Mouse (Mus musculus) forebrain, embryonic 14.5 days (tissue): Measurements from ENCODE around the gene Ctnnb1. TPM values are rescaled to one million over a fixed set of nuclear protein-coding genes. Genes with fewer than 3 reads are reported as not detected.
A peak's percentile ranks its signal among the peaks of the same experiment; 100 is the strongest.

Experiments used
- ATAC-seq: fragments of 200-750 bp; cut with Nextera tagmentation; 2 replicates; pipeline ENCODE4 v1.8.0; 2017; ENCODE audit warnings: mild to moderate bottlenecking, moderate library complexity
- DNase-seq: peaks from one replicate; pipeline ENCODE4 v3.0.0-alpha.2; 2015; ENCODE audit warnings: low spot score
- H3K27ac ChIP-seq: fragments of 300-500 bp; sonication (generic); 2 replicates; pipeline ENCODE4 v1.5.1; 2014; ENCODE audit warnings: low read depth, mild to moderate bottlenecking, control low read depth, low read length, moderate library complexity
- H3K27me3 ChIP-seq: fragments of 300-500 bp; sonication (generic); replicated peaks from 2 replicates; pipeline ENCODE4 v1.6.1; 2014; ENCODE audit warnings: low read length, control low read depth, mixed read lengths; ENCODE audit not compliant: control insufficient read depth, insufficient read depth
- H3K36me3 ChIP-seq: fragments of 300-500 bp; sonication (generic); 2 replicates; pipeline ENCODE4 v1.6.1; 2014; ENCODE audit warnings: low read length, control low read depth; ENCODE audit not compliant: control insufficient read depth, insufficient read depth
- H3K4me1 ChIP-seq: fragments of 300-500 bp; sonication (generic); 2 replicates; pipeline ENCODE4 v1.6.1; 2014; ENCODE audit warnings: antibody characterized with exemption, low read length, control low read depth; ENCODE audit not compliant: control insufficient read depth, insufficient read depth
- H3K4me2 ChIP-seq: fragments of 300-500 bp; sonication (generic); 2 replicates; pipeline ENCODE4 v1.6.1; 2014; ENCODE audit warnings: mild to moderate bottlenecking, control low read depth, low read length
- H3K4me3 ChIP-seq: fragments of 300-500 bp; sonication (generic); 2 replicates; pipeline ENCODE4 v1.5.1; 2014; ENCODE audit warnings: low read depth, low read length, control low read depth
- H3K9ac ChIP-seq: fragments of 300-500 bp; sonication (generic); 2 replicates; pipeline ENCODE4 v1.6.1; 2014; ENCODE audit warnings: mild to moderate bottlenecking, low read length, control low read depth, moderate library complexity
- H3K9me3 ChIP-seq: fragments of 300-500 bp; sonication (generic); replicated peaks from 2 replicates; pipeline ENCODE4 v1.6.1; 2016; ENCODE audit warnings: low read length, control low read depth, mixed read lengths; ENCODE audit not compliant: control insufficient read depth
- WGBS: fragments of 180-500 bp; shearing (Covaris S2); extraction: QIAGEN DNeasy Blood & Tissue Kit; methylation state at CpG from one replicate; pipeline ENCODE4 v1.1.7; 2014; 5-methylcytosine and 5-hydroxymethylcytosine counted together
- polyA plus RNA-seq: library from polyadenylated mRNA; unstranded; fragments of >200 nt; fragmentation: Nextera tagmentation; extraction: Ambion mirVana; gene quantifications from 2 replicates; pipeline ENCODE4 v1.2.1, GENCODE M21; 2014

Ctnnb1 gene
- polyA plus RNA-seq, 1 experiment from 2014 or later, result 853 TPM

DNA sequence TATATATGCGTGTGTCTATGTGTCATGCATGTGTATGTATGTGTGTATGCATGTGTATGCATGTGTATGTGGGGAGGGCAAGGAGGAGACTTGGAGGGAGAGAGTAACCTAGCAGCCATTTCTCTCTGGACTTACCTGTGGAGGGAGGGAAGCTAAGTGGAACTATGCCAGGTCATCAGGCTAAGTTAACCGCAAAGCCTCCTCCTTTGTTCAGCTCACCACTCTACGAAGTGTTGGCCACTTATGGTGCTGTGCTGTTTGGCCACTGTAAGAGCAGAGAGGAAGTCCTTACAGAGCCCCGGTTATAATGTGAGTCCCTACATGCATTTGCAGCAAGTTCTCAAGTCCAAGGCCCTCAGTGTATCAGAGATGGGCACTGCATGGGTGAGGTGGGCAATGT lies 47.8 kb downstream of the Ctnnb1 start:
- H3K4me1 ChIP-seq, result peaks cover 6% of the 10 kb centered on the region; the same call in 1 of the 2 replicates
- H3K36me3 ChIP-seq, result 0 out of 2 replicates have a peak, but pooled peaks cover 3% of the 10 kb centered on the region
- no peaks in the 10 kb centered on the region for H3K9me3 ChIP-seq
- H3K4me2 ChIP-seq, result no peak overlapping the region
- no peak overlapping the region for H3K4me3 ChIP-seq
- H3K9ac ChIP-seq, result no peak overlapping the region
- DNase-seq (no peak), ATAC-seq (no peak)
- no peak overlapping the region for H3K27ac ChIP-seq
- 96% methylated on average over 4 of the region's 4 CpGs for WGBS
- H3K27me3 ChIP-seq, result no peaks in the 10 kb centered on the region

- ATAC-seq (no peak), DNase-seq (no peak)
- WGBS, result 70% methylated on average over 7 of the region's 7 CpGs
- H3K4me1 ChIP-seq, result 0 out of 2 replicates have a peak, but pooled peaks cover 2% of the 10 kb centered on the region
- no peak overlapping the region for H3K9ac ChIP-seq
- no peak overlapping the region for H3K27ac ChIP-seq
- no peak overlapping the region for H3K4me2 ChIP-seq
- H3K36me3 ChIP-seq, result no peaks in the 10 kb centered on the region
- H3K4me3 ChIP-seq, result no peak overlapping the region
- H3K27me3 ChIP-seq, result no peaks in the 10 kb centered on the region
- H3K9me3 ChIP-seq, result no peaks in the 10 kb centered on the region
Observed at GRCm38 (mm10) chr9:120981777-120982176, 52.8 kb downstream of the Ctnnb1 start.

GRCm38 (mm10) chr9:120983849-120984248 lies 54.8 kb downstream of the Ctnnb1 start:
- DNase-seq, result no peak
- WGBS, result 91% methylated on average over 8 of the region's 8 CpGs
- H3K4me3 ChIP-seq, result no peak overlapping the region
- no peak overlapping the region for H3K9ac ChIP-seq
- H3K27me3 ChIP-seq, result no peaks in the 10 kb centered on the region
- no peak overlapping the region for H3K27ac ChIP-seq
- H3K36me3 ChIP-seq, result no peaks in the 10 kb centered on the region
- H3K4me1 ChIP-seq, result peaks cover 11% of the 10 kb centered on the region
- H3K9me3 ChIP-seq, result no peaks in the 10 kb centered on the region
- H3K4me2 ChIP-seq, result no peak overlapping the region
- no peak for ATAC-seq

DNA sequence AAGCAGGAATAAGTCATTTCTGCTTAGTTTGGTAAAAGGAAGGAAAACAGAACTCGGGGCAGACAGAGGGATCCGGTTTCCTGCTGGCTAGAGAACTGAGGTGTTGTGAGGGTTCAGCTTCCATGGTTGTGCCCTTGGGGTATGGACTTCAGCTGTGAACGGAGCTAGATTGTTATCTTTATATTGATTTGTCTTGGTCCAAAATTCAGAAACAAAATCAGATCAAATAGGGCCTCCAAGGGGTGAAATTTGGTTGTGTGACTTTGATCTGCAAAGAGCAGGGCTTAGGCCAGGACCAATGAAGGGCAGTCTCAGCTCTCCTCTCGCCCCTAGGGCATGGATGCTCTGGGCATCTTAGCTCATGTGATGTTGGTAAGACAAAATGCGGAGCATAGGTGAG lies 55.5 kb downstream of the Ctnnb1 start:
- ATAC-seq, result no peak
- Histone ChIP-seq H3K9ac (no peak overlapping the region), H3K27ac (no peak overlapping the region), H3K27me3 (no peaks in the 10 kb centered on the region), H3K4me2 (no peak overlapping the region), H3K4me1 (peaks cover 12% of the 10 kb centered on the region), H3K4me3 (no peak overlapping the region), H3K36me3 (no peaks in the 10 kb centered on the region), H3K9me3 (no peaks in the 10 kb centered on the region)
- no peak for DNase-seq
- 84% methylated on average over 5 of the region's 5 CpGs for WGBS

DNA sequence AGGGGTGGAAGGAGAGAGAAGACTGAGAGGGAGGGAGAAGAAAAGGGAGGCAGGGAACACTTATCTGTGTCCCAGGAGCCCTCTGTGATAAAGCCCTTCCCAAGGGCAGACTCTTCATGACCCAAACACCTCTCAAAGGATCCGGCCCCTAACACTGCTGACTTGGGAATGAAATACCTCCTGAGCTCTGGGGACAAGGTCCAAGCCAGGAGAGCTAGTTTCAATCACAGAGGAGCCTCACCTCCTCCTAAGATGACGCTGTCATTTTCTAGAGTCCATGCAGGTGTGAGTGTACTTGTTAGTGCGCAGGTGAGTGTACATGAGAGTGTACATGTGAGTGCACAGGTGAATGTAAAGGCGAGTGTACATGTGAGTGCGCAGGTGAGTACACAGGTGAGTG lies 56.0 kb downstream of the Ctnnb1 start:
- Histone ChIP-seq H3K9me3 (no peaks in the 10 kb centered on the region), H3K36me3 (no peaks in the 10 kb centered on the region), H3K4me1 (peaks cover 17% of the 10 kb centered on the region), H3K4me2 (no peak overlapping the region), H3K9ac (no peak overlapping the region), H3K4me3 (no peak overlapping the region), H3K27ac (no peak overlapping the region), H3K27me3 (no peaks in the 10 kb centered on the region)
- no peak for DNase-seq
- 97% methylated on average over 5 of the region's 5 CpGs for WGBS
- no peak for ATAC-seq

DNA sequence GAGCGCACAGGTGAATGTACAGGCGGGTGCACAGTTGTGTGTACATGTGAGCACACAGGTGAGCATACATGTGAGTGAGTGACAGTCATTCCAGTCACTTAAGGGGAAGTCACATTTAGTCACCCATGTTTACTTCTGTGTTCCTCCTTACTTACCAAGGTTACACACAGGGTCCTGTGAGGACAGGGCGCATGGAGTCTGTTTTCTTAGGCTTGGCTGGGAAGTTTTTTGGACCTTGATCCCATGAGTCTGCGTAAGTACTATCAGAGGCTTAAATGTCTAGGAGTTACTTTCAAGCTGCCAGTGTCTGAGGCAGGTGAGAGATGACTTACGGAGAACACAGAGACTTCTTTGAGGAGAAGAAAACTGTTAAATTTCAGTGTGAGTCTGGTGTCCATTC lies 56.5 kb downstream of the Ctnnb1 start:
- Histone ChIP-seq H3K9ac (no peak overlapping the region), H3K4me2 (no peak overlapping the region), H3K27ac (no peak overlapping the region), H3K27me3 (no peaks in the 10 kb centered on the region), H3K4me1 (peaks cover 22% of the 10 kb centered on the region), H3K4me3 (no peak overlapping the region), H3K9me3 (no peaks in the 10 kb centered on the region), H3K36me3 (no peaks in the 10 kb centered on the region)
- ATAC-seq, result no peak
- 96% methylated on average over 5 of the region's 5 CpGs for WGBS
- no peak for DNase-seq

GRCm38 (mm10) chr9:120986255-120986654 lies 57.2 kb downstream of the Ctnnb1 start:
- H3K36me3 ChIP-seq, result no peaks in the 10 kb centered on the region
- no peak overlapping the region for H3K27ac ChIP-seq
- 96% methylated on average over 3 of the region's 3 CpGs for WGBS
- no peaks in the 10 kb centered on the region for H3K9me3 ChIP-seq
- no peak overlapping the region for H3K9ac ChIP-seq
- DNase-seq (no peak), ATAC-seq (no peak)
- no peaks in the 10 kb centered on the region for H3K27me3 ChIP-seq
- peaks cover 22% of the 10 kb centered on the region for H3K4me1 ChIP-seq
- H3K4me3 ChIP-seq, result no peak overlapping the region
- no peak overlapping the region for H3K4me2 ChIP-seq

- ATAC-seq (no peak), DNase-seq (no peak)
- no peaks in the 10 kb centered on the region for H3K36me3 ChIP-seq
- 85% methylated on average over 4 of the region's 4 CpGs for WGBS
- no peak overlapping the region for H3K4me2 ChIP-seq
- no peak overlapping the region for H3K27ac ChIP-seq
- no peak overlapping the region for H3K4me3 ChIP-seq
- H3K9ac ChIP-seq, result no peak overlapping the region
- H3K27me3 ChIP-seq, result no peaks in the 10 kb centered on the region
- peaks cover 22% of the 10 kb centered on the region for H3K4me1 ChIP-seq
- H3K9me3 ChIP-seq, result no peaks in the 10 kb centered on the region
Observed at GRCm38 (mm10) chr9:120986994-120987393, 58.0 kb downstream of the Ctnnb1 start.

DNA sequence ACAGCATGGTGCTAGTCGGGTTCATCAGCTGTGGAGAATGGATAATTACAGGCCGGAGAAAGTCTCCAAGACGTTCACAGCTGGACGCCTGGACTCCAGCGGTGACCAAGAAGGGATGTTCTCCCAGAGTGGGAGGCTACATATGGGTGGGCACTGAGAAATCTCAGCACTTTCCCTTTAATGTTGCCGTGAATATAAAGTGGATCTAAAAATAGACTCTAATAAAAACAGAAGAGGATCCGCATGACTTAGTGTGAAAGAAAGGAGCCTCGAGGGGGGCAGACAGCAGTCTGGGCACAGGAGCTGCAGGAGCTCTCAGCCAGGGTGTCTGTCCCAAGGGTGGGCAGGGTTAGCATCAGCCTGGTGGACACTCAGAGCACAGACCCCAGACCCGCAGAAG lies 59.1 kb downstream of the Ctnnb1 start:
- ATAC-seq, result peak; percentile 40; the same call in 1 of the 2 replicates
- no peaks in the 10 kb centered on the region for H3K27me3 ChIP-seq
- no peaks in the 10 kb centered on the region for H3K9me3 ChIP-seq
- H3K27ac ChIP-seq, result peak overlapping the region; percentile 44
- no peak overlapping the region for H3K9ac ChIP-seq
- H3K4me3 ChIP-seq, result no peak overlapping the region
- no peaks in the 10 kb centered on the region for H3K36me3 ChIP-seq
- 44% methylated on average over 9 of the region's 9 CpGs for WGBS
- no peak overlapping the region for H3K4me2 ChIP-seq
- H3K4me1 ChIP-seq, result peaks cover 22% of the 10 kb centered on the region
- peak; percentile 43 for DNase-seq
